Mouse (Mus musculus) layer of hippocampus, postnatal 36 days (tissue): ENCODE measurements at regions not wholly inside any gene's neighbourhood (a gene's known extent, or its start where the extent isn't known, plus 50 kb on each side); places are given as distances from the start of the nearest gene placed in this dataset.

Source experiments
- microRNA-seq, 2 experiments: library from miRNA; unstranded; fragments of <30 nt; microRNA quantifications; one replicate each; pipeline ENCODE4 v1.2.0; 2021

Small RNA genes in the stretch of these regions (microRNA-seq; reads per million reads assigned to microRNA genes)
- 5,810 to 7,130 reads per million in 2 experiments for gene Mir30a
- 179 to 261 reads per million in 2 experiments for gene Mir30c-2
